ENCODE assay signal across 23 mouse cellular contexts in genomic region chr12:116770911-116771310, GRCm38 (mm10).
DNase-seq lines count a peak whose midpoint lies in the region; ATAC-seq and TF ChIP-seq lines count a peak whose summit lies in the region.
"Had no signal": no experiment of that assay in that cellular context is flagged by ENCODE, and none has a peak within 500 bp of the region (broad histone marks: within the 10 kb centered on the region; RNA-seq: fewer than 3 reads in every experiment).

No protein-coding gene starts in this region.

- no peaks in the 10 kb centered on the region for H3K36me3 ChIP-seq in forebrain, embryonic 10.5 days (replicated peaks)
- H3K36me3 ChIP-seq in forebrain, postnatal 0 days (ENCODE audit: insufficient read depth), result no peaks in the 10 kb centered on the region
- H3K36me3 ChIP-seq in midbrain, embryonic 10.5 days, result no peaks in the 10 kb centered on the region
- no peaks in the 10 kb centered on the region for H3K36me3 ChIP-seq in midbrain, embryonic 14.5 days (ENCODE audit: control insufficient read depth, insufficient read depth, low read length)
- H3K36me3 ChIP-seq in forebrain, embryonic 14.5 days (ENCODE audit: control insufficient read depth, insufficient read depth, low read length), result no peaks in the 10 kb centered on the region
- H3K36me3 ChIP-seq: embryonic facial prominence, embryonic 12.5 days; embryonic facial prominence, embryonic 15.5 days; hindbrain, embryonic 10.5 days; hindbrain, embryonic 13.5 days; intestine, embryonic 15.5 days had no signal

- H3K27me3 ChIP-seq in forebrain, embryonic 10.5 days (ENCODE audit: poor library complexity, severe bottlenecking), result 0 out of 2 replicates have a peak, but pooled peaks cover 12% of the 10 kb centered on the region
- H3K27me3 ChIP-seq in forebrain, postnatal 0 days (ENCODE audit: insufficient read depth, low read length), result no peaks in the 10 kb centered on the region
- no peaks in the 10 kb centered on the region for H3K27me3 ChIP-seq in midbrain, embryonic 10.5 days (ENCODE audit: low read depth, poor library complexity, severe bottlenecking)
- H3K27me3 ChIP-seq in midbrain, embryonic 14.5 days (ENCODE audit: control insufficient read depth, insufficient read depth, low read length), result no peaks in the 10 kb centered on the region
- no peaks in the 10 kb centered on the region for H3K27me3 ChIP-seq in forebrain, embryonic 14.5 days (replicated peaks; ENCODE audit: control insufficient read depth, insufficient read depth, low read length)
- H3K27me3 ChIP-seq: embryonic facial prominence, embryonic 12.5 days; embryonic facial prominence, embryonic 15.5 days; hindbrain, embryonic 13.5 days; intestine, embryonic 15.5 days had no signal

- intact Hi-C loops in left cerebral cortex, postnatal 25 days (cut with DNase I), result no loop called here

- H3K27ac ChIP-seq in forebrain, embryonic 10.5 days, result 0 out of 2 replicates have a peak overlapping the region, but pooled peaks have one; percentile 53
- no peak overlapping the region for H3K27ac ChIP-seq in forebrain, postnatal 0 days (ENCODE audit: low read depth, low read length)
- H3K27ac ChIP-seq in midbrain, embryonic 10.5 days (replicated peaks), result 0 out of 2 replicates have a peak overlapping the region, but pooled peaks have one; percentile 15
- H3K27ac ChIP-seq in midbrain, embryonic 14.5 days (replicated peaks; ENCODE audit: low read depth, low read length), result no peak overlapping the region
- H3K27ac ChIP-seq in forebrain, embryonic 14.5 days (ENCODE audit: low read depth, low read length), result no peak overlapping the region
- peak overlapping the region; percentile 64 for H3K27ac ChIP-seq in olfactory bulb, adult 2 months (ENCODE audit: insufficient read depth, low read depth, low read length)
- H3K27ac ChIP-seq: embryonic facial prominence, embryonic 12.5 days; embryonic facial prominence, embryonic 15.5 days; hindbrain, embryonic 10.5 days; hindbrain, embryonic 13.5 days; intestine, embryonic 15.5 days had no signal

- DNase-seq in forebrain, embryonic 10.5 days (ENCODE audit: extremely low spot score, low spot score), result no peak
- no peak for DNase-seq in forebrain, postnatal 0 days
- no peak for DNase-seq in midbrain, embryonic 10.5 days (ENCODE audit: low spot score)
- no peak for DNase-seq in midbrain, embryonic 14.5 days
- peak; percentile 39 for DNase-seq in forebrain, embryonic 14.5 days (ENCODE audit: low spot score)
- no peak for DNase-seq in lung, postnatal 36 days
- no peak for DNase-seq in left cerebral cortex, postnatal 25 days (ENCODE audit: low spot score in 2 of 2)
- DNase-seq: adrenal gland, adult 8-10 months; adrenal gland, postnatal 25 days; cerebellum, adult 18-20 months; cerebellum, adult 9-10 months; cerebellum, postnatal 14 days; gastrocnemius, postnatal 10 days; gastrocnemius, postnatal 36 days had no signal

- H3K9me3 ChIP-seq in forebrain, embryonic 10.5 days, result no peaks in the 10 kb centered on the region
- no peaks in the 10 kb centered on the region for H3K9me3 ChIP-seq in forebrain, postnatal 0 days (ENCODE audit: low read length)
- no peaks in the 10 kb centered on the region for H3K9me3 ChIP-seq in midbrain, embryonic 10.5 days (replicated peaks)
- H3K9me3 ChIP-seq in midbrain, embryonic 14.5 days (ENCODE audit: control insufficient read depth, low read length), result no peaks in the 10 kb centered on the region
- H3K9me3 ChIP-seq in forebrain, embryonic 14.5 days (replicated peaks; ENCODE audit: control insufficient read depth, low read length), result no peaks in the 10 kb centered on the region
- H3K9me3 ChIP-seq: embryonic facial prominence, embryonic 12.5 days; embryonic facial prominence, embryonic 15.5 days; hindbrain, embryonic 10.5 days; hindbrain, embryonic 13.5 days; intestine, embryonic 15.5 days had no signal

- no peak for TF ChIP-seq CTCF in forebrain, postnatal 0 days (IDR thresholded peaks at IDR 0.05; ENCODE audit: low read depth)
- no peak for TF ChIP-seq CTCF in olfactory bulb, adult 2 months (IDR thresholded peaks at IDR 0.05; ENCODE audit: insufficient read depth, low read depth, low read length)

- no peak for TF ChIP-seq POLR2A in olfactory bulb, adult 2 months (IDR thresholded peaks at IDR 0.05; ENCODE audit: insufficient read depth, low read depth, low read length)

- H3K4me1 ChIP-seq in forebrain, embryonic 10.5 days, result peaks cover 17% of the 10 kb centered on the region
- H3K4me1 ChIP-seq in forebrain, postnatal 0 days (ENCODE audit: insufficient read depth), result 0 out of 2 replicates have a peak, but pooled peaks cover 3% of the 10 kb centered on the region
- peaks cover 16% of the 10 kb centered on the region for H3K4me1 ChIP-seq in midbrain, embryonic 10.5 days
- H3K4me1 ChIP-seq in midbrain, embryonic 14.5 days (ENCODE audit: control insufficient read depth, insufficient read depth, low read length), result no peaks in the 10 kb centered on the region
- peaks cover 11% of the 10 kb centered on the region for H3K4me1 ChIP-seq in forebrain, embryonic 14.5 days (ENCODE audit: control insufficient read depth, insufficient read depth, low read length)
- peaks cover 21% of the 10 kb centered on the region for H3K4me1 ChIP-seq in olfactory bulb, adult 2 months (ENCODE audit: control insufficient read depth, insufficient read depth, low read length)
- H3K4me1 ChIP-seq: embryonic facial prominence, embryonic 12.5 days; embryonic facial prominence, embryonic 15.5 days; intestine, embryonic 15.5 days had no signal

- no peak overlapping the region for H3K9ac ChIP-seq in forebrain, postnatal 0 days
- no peak overlapping the region for H3K9ac ChIP-seq in midbrain, embryonic 14.5 days (replicated peaks; ENCODE audit: low read length)
- no peak overlapping the region for H3K9ac ChIP-seq in forebrain, embryonic 14.5 days (ENCODE audit: low read length)
- H3K9ac ChIP-seq: embryonic facial prominence, embryonic 12.5 days; embryonic facial prominence, embryonic 15.5 days; hindbrain, embryonic 13.5 days; intestine, embryonic 15.5 days had no signal

- ATAC-seq in forebrain, postnatal 0 days, result no peak
- ATAC-seq in midbrain, embryonic 14.5 days (ENCODE audit: low FRiP score, low TSS enrichment), result no peak
- ATAC-seq in forebrain, embryonic 14.5 days, result peak; percentile 57; the same call in 1 of the 2 replicates
- ATAC-seq: activated CD4-positive, CD25-positive, alpha-beta regulatory T cell, adult 4 months; hindbrain, embryonic 16.5 days; intestine, embryonic 15.5 days had no signal

- no peak overlapping the region for H3K4me3 ChIP-seq in forebrain, embryonic 10.5 days
- H3K4me3 ChIP-seq in forebrain, postnatal 0 days (ENCODE audit: low read depth, low read length), result no peak overlapping the region
- H3K4me3 ChIP-seq in midbrain, embryonic 10.5 days, result no peak overlapping the region
- H3K4me3 ChIP-seq in midbrain, embryonic 14.5 days (replicated peaks; ENCODE audit: low read depth, low read length), result no peak overlapping the region
- no peak overlapping the region for H3K4me3 ChIP-seq in forebrain, embryonic 14.5 days (ENCODE audit: low read depth, low read length)
- H3K4me3 ChIP-seq in olfactory bulb, adult 2 months (ENCODE audit: insufficient read depth, low read depth, low read length), result no peak overlapping the region
- H3K4me3 ChIP-seq: embryonic facial prominence, embryonic 12.5 days; embryonic facial prominence, embryonic 15.5 days; hindbrain, embryonic 10.5 days; hindbrain, embryonic 13.5 days; intestine, embryonic 15.5 days had no signal

- WGBS in forebrain, embryonic 10.5 days, result 87% methylated on average over 6 of the region's 6 CpGs
- 36% methylated on average over 6 of the region's 6 CpGs for WGBS in forebrain, postnatal 0 days
- WGBS in midbrain, embryonic 10.5 days, result 82% methylated on average over 6 of the region's 6 CpGs
- 74% methylated on average over 6 of the region's 6 CpGs for WGBS in midbrain, embryonic 14.5 days
- 38% methylated on average over 6 of the region's 6 CpGs for WGBS in forebrain, embryonic 14.5 days
- 60% methylated on average over 6 of the region's 6 CpGs for WGBS in olfactory bulb, adult 2 months

- H3K4me2 ChIP-seq in forebrain, postnatal 0 days (ENCODE audit: low read depth), result no peak overlapping the region
- no peak overlapping the region for H3K4me2 ChIP-seq in midbrain, embryonic 14.5 days (ENCODE audit: low read length)
- H3K4me2 ChIP-seq in forebrain, embryonic 14.5 days (ENCODE audit: low read length), result no peak overlapping the region
- H3K4me2 ChIP-seq: embryonic facial prominence, embryonic 12.5 days; embryonic facial prominence, embryonic 15.5 days; heart, embryonic 11.5 days; hindbrain, embryonic 13.5 days; intestine, embryonic 15.5 days had no signal

Comparison
In these comparisons a context has a peak if more than half of its experiments do, and no peak if none do; other contexts are left out.
1. H3K27ac ChIP-seq: peak in forebrain, embryonic 10.5 days (single experiment), midbrain, embryonic 10.5 days (single experiment) and olfactory bulb, adult 2 months (single experiment); none in forebrain, postnatal 0 days (single experiment), midbrain, embryonic 14.5 days (single experiment) and forebrain, embryonic 14.5 days (single experiment).